Mouse (Mus musculus) large intestine, adult 2 months (tissue): ENCODE data around the gene Ric3. TPM values are rescaled to one million over a fixed set of nuclear protein-coding genes. Genes with fewer than 3 reads are reported as not detected.

Experiments used
- DNase-seq: peaks from one replicate; pipeline ENCODE4 v3.0.0-alpha.2; 2012; ENCODE audit warnings: low read depth, low spot score
- WGBS: fragments of 180-500 bp; shearing (Covaris S2); methylation state at CpG from one replicate; pipeline ENCODE4 v1.1.7; 2018; 5-methylcytosine and 5-hydroxymethylcytosine counted together
- polyA plus RNA-seq: library from polyadenylated mRNA; depleted of rRNA; stranded (reverse); fragments of >200 nt; gene quantifications from 2 replicates; pipeline ENCODE4 v1.2.3, GENCODE M21; 2012

Gene Ric3
- polyA plus RNA-seq, 1 experiment = 0.55 TPM

- WGBS = 83% methylated on average over 4 of the region's 4 CpGs
- no peak for DNase-seq
Observed at GRCm38 (mm10) chr7:109059536-109059935, 23.6 kb downstream of the Ric3 start.

GRCm38 (mm10) chr7:109050831-109051230, 32.3 kb downstream of the Ric3 start:
- no peak for DNase-seq
- WGBS = 87% methylated on average over 1 of the region's 1 CpGs

GRCm38 (mm10) chr7:109045876-109046275, 37.3 kb downstream of the Ric3 start:
- no peak for DNase-seq
- WGBS = 95% methylated on average over 2 of the region's 2 CpGs

GRCm38 (mm10) chr7:109039445-109039844, 43.7 kb downstream of the Ric3 start:
- no peak for DNase-seq
- WGBS = 90% methylated on average over 5 of the region's 5 CpGs

- no peak for DNase-seq
- WGBS = 40% methylated on average over 1 of the region's 1 CpGs
Observed at GRCm38 (mm10) chr7:109038987-109039386, 44.1 kb downstream of the Ric3 start.

GRCm38 (mm10) chr7:109038121-109038735, 44.9 kb downstream of the Ric3 start:
- no peak for DNase-seq
- WGBS = 73% methylated on average over 8 of the region's 8 CpGs

- no peak for DNase-seq
- WGBS = 58% methylated on average over 2 of the region's 2 CpGs
Observed at GRCm38 (mm10) chr7:109032054-109032453, 51.1 kb downstream of the Ric3 start.

GRCm38 (mm10) chr7:109031331-109031730, 51.8 kb downstream of the Ric3 start:
- 76% methylated on average over 3 of the region's 3 CpGs for WGBS
- DNase-seq = no peak

- DNase-seq = no peak
- 87% methylated on average over 6 of the region's 6 CpGs for WGBS
Observed at GRCm38 (mm10) chr7:109029961-109030465, 53.1 kb downstream of the Ric3 start.

- DNase-seq = peak; percentile 29
- WGBS = 26% methylated on average over 6 of the region's 6 CpGs
Observed at GRCm38 (mm10) chr7:109028204-109028603, 54.9 kb downstream of the Ric3 start.

- no peak for DNase-seq
- WGBS = 92% methylated on average over 7 of the region's 7 CpGs
Observed at GRCm38 (mm10) chr7:109027721-109028120, 55.4 kb downstream of the Ric3 start.

GRCm38 (mm10) chr7:109026976-109027375, 56.2 kb downstream of the Ric3 start:
- WGBS = 84% methylated on average over 9 of the region's 9 CpGs

GRCm38 (mm10) chr7:109025743-109026142, 57.4 kb downstream of the Ric3 start:
- no peak for DNase-seq
- 72% methylated on average over 7 of the region's 7 CpGs for WGBS

More at GRCm38 (mm10) chr7:109026976-109027375, 56.2 kb downstream of the Ric3 start:
- DNase-seq = no peak

- WGBS = 16% methylated on average over 3 of the region's 3 CpGs
- DNase-seq = peak; percentile 25
Observed at GRCm38 (mm10) chr7:109021428-109021827, 61.7 kb downstream of the Ric3 start.

GRCm38 (mm10) chr7:109019243-109019642, 63.9 kb downstream of the Ric3 start:
- 90% methylated on average over 7 of the region's 7 CpGs for WGBS
- no peak for DNase-seq

GRCm38 (mm10) chr7:109016378-109016923, 66.7 kb downstream of the Ric3 start:
- WGBS = 51% methylated on average over 5 of the region's 5 CpGs
- no peak for DNase-seq

- DNase-seq = no peak
- WGBS = 76% methylated on average over 7 of the region's 7 CpGs
Observed at GRCm38 (mm10) chr7:109014851-109015250, 68.3 kb downstream of the Ric3 start.

GRCm38 (mm10) chr7:109012998-109013625, 70.0 kb downstream of the Ric3 start:
- WGBS = 53% methylated on average over 4 of the region's 4 CpGs
- DNase-seq = no peak

- 87% methylated on average over 1 of the region's 1 CpGs for WGBS
- no peak for DNase-seq
Observed at GRCm38 (mm10) chr7:109012575-109012974, 70.6 kb downstream of the Ric3 start.

GRCm38 (mm10) chr7:109011596-109012180, 71.4 kb downstream of the Ric3 start:
- WGBS = 55% methylated on average over 8 of the region's 8 CpGs
- DNase-seq = no peak
